Mouse (Mus musculus): ENCODE results near the gene Arhgdia.

- TF ChIP-seq MXI1 (IDR thresholded peaks at IDR 0.05; ENCODE audit: low read depth, low read length) (no peak), POLR2A (IDR thresholded peaks at IDR 0.05; ENCODE audit: low read depth, low read length) (no peak), MEF2A (IDR thresholded peaks at IDR 0.05; ENCODE audit: borderline replicate concordance, low read depth, low read length) (no peak), ZNF384 (IDR thresholded peaks at IDR 0.05; ENCODE audit: low read depth, low read length) (no peak), ZC3H11A (IDR thresholded peaks at IDR 0.05; ENCODE audit: low read depth, low read length) (no peak), NRF1 (IDR thresholded peaks at IDR 0.05; ENCODE audit: low read depth, low read length) (no peak), USF2 (conservative IDR thresholded peaks at IDR 0.05; ENCODE audit: low read depth, low read length) (no peak), MAX (IDR thresholded peaks at IDR 0.05; ENCODE audit: low read length) (no peak), CTCF (conservative IDR thresholded peaks at IDR 0.05 in 1 of 2, IDR thresholded peaks at IDR 0.05 in 1 of 2; ENCODE audit: low read depth in 2 of 2, low read length in 2 of 2) (peak in 1 of 2 experiments; percentile 68; a peak in 2 of 4 replicates), NELFE (IDR thresholded peaks at IDR 0.05; ENCODE audit: low read depth, low read length) (no peak), E2F4 (IDR thresholded peaks at IDR 0.05; ENCODE audit: insufficient replicate concordance, low read depth, low read length) (no peak)
Measured at GRCm38 (mm10) chr11:120541907-120542306, 39.5 kb downstream of the Arhgdia start.
